Mouse (Mus musculus) kidney, postnatal 4 days (tissue): ENCODE data around the gene Olfr547.

Experiments
- DNase-seq, 2 experiments: peaks; one replicate each; pipeline ENCODE4 v3.0.0; 2021; ENCODE audit warnings: mixed read lengths in 2 of 2

Gene Olfr547

DNA sequence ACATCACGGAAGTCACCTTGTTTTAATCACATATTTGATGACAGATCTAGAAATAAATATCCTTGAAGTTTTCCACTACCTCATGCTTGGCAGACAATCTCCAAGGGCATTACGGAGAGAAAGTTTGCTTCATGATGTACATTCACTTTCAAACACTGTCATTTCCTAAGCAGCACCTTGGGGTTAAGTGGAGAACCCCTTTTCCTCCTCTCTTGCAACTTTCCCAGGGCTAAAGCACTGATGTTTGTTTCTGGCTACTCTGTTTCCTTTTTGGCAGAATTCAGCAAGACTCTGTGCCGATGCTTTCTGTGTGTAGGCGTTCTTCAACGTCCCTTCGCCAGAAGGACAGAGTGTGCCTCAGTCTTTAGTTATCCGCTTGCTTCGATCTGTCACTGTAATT is 36.6 kb downstream of the Olfr547 start, which contains the start of gene Olfr550:
Gene Olfr550, plus strand, starts transcription at position 301 of the 400 bp plus-strand sequence.
- DNase-seq, result no peak

DNA sequence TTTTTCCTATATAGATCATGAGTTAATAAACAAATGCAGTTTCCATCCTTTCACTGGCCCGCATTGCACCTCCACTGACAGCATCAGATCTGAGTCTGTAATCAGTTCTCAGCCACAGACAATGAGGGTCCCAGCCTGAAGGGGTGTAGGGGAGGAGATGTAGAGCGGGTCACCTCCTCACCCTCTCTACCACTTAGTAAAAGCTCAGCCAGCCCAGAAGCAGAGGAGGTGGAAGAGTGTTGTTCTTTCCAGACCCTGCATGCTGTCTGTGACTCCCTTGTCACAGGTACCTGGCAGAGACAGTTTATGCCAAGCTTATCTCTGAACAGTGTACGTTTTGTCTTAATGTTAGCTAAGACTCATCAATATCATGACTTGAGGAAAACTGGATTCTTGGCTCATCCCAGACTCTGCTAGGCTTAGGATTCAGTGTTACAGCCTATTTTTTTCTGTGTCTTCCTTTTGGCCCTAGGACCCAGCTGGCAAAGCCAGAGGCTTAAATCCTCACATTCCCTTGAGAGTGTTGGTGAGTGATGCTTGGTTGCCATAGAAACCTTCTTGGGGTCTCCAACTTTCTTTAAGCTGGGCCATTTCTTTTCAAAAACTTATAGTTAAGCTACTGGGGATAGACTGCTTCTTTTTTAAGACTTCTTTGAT is 38.8 kb downstream of the Olfr547 start:
- DNase-seq, result no peak

DNA sequence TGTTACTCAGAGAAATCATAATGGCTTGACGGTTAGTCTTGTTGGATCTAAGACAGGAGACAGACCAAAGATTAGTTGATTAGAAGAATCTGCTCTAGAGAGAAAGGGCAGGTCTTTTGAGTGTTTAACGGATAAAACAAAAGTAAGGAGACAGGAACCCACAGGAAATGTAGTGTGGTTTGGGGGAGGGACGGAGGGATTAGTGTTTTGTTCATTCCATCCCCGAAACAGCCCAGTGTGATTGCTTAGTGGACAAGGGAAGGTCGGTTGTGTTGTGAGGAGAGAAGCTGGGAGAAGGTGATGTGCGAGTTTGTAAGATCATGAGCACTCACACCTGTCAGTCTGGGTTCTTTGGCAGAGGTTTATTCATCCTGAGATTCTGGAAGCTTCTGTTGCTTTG is 41.4 kb downstream of the Olfr547 start:
- no peak for DNase-seq
